ENCODE assay signal across 12 mouse cellular contexts in genomic region chr17:85485946-85486533, GRCm38 (mm10).
A peak's percentile ranks its signal among the peaks of the same experiment; 100 is the strongest.
DNase-seq lines count a peak whose midpoint lies in the region; ATAC-seq and TF ChIP-seq lines count a peak whose summit lies in the region.
"Had no signal": no experiment of that assay in that cellular context is flagged by ENCODE, and none has a peak within 500 bp of the region (broad histone marks: within the 10 kb centered on the region; RNA-seq: fewer than 3 reads in every experiment).

No protein-coding gene starts in this region.

- intact Hi-C loops in heart, adult 2 months (cut with DNase I) = no loop called here

- no peak for ATAC-seq in heart, embryonic 12.5 days (ENCODE audit: insufficient number of reproducible peaks, low FRiP score)
- no peak for ATAC-seq in cerebellum, adult (ENCODE audit: insufficient number of reproducible peaks, low FRiP score, low TSS enrichment)
- ATAC-seq: activated CD4-positive, CD25-positive, alpha-beta regulatory T cell, adult 4 months; CD4-positive, CD25-positive, alpha-beta regulatory T cell, adult 4 months had no signal

- no peaks in the 10 kb centered on the region for H3K9me3 ChIP-seq in heart, embryonic 12.5 days (replicated peaks)
- no peaks in the 10 kb centered on the region for H3K9me3 ChIP-seq in E14TG2a.4 (ENCODE audit: low read length)
- no peaks in the 10 kb centered on the region for H3K9me3 ChIP-seq in forebrain, embryonic 10.5 days
- no peaks in the 10 kb centered on the region for H3K9me3 ChIP-seq in midbrain, embryonic 10.5 days (replicated peaks)

- no peak overlapping the region for H3K27ac ChIP-seq in heart, embryonic 12.5 days (ENCODE audit: poor library complexity, severe bottlenecking)
- H3K27ac ChIP-seq in heart, adult 2 months = no peak overlapping the region
- peak overlapping the region; percentile 80 for H3K27ac ChIP-seq in forebrain, embryonic 10.5 days
- peak overlapping the region; percentile 63 for H3K27ac ChIP-seq in midbrain, embryonic 10.5 days (replicated peaks)

- WGBS in heart, embryonic 12.5 days = 1% methylated on average over 14 of the region's 14 CpGs
- WGBS in heart, adult 2 months = 6% methylated on average over 14 of the region's 14 CpGs
- under 1% methylated on average over 14 of the region's 14 CpGs for WGBS in forebrain, embryonic 10.5 days
- 1% methylated on average over 14 of the region's 14 CpGs for WGBS in midbrain, embryonic 10.5 days

- no peak for DNase-seq in heart, adult 2 months
- peak; percentile 65 for DNase-seq in forebrain, embryonic 10.5 days (ENCODE audit: extremely low spot score, low spot score)
- peak; percentile 60 for DNase-seq in midbrain, embryonic 10.5 days (ENCODE audit: low spot score)
- no peak for DNase-seq in gastrocnemius, postnatal 25 days
- DNase-seq in gastrocnemius, postnatal 4 days (ENCODE audit: low spot score in 2 of 2) = no peak
- DNase-seq: lung, postnatal 36 days; thymus, adult 2 months had no signal

- no peak overlapping the region for H3K9ac ChIP-seq in heart, embryonic 12.5 days
- H3K9ac ChIP-seq in heart, adult 2 months (ENCODE audit: low read depth, low read length) = no peak overlapping the region

- peaks cover 15% of the 10 kb centered on the region for H3K4me1 ChIP-seq in heart, embryonic 12.5 days (replicated peaks)
- H3K4me1 ChIP-seq in heart, adult 2 months (ENCODE audit: control insufficient read depth, insufficient read depth, low read length) = no peaks in the 10 kb centered on the region
- peaks cover 53% of the 10 kb centered on the region for H3K4me1 ChIP-seq in E14TG2a.4 (replicated peaks; ENCODE audit: low read depth, low read length)
- peaks cover 64% of the 10 kb centered on the region for H3K4me1 ChIP-seq in forebrain, embryonic 10.5 days
- H3K4me1 ChIP-seq in midbrain, embryonic 10.5 days = peaks cover 55% of the 10 kb centered on the region

- no peak for TF ChIP-seq EP300 in heart, adult 2 months (IDR thresholded peaks at IDR 0.05; ENCODE audit: insufficient read depth, low read depth, low read length)

- no peak for TF ChIP-seq CTCF in heart, adult 2 months (IDR thresholded peaks at IDR 0.05)
- TF ChIP-seq CTCF in E14TG2a.4 (conservative IDR thresholded peaks at IDR 0.05; ENCODE audit: low read length) = no peak

- H3K4me3 ChIP-seq in heart, embryonic 12.5 days = peak overlapping the region; percentile 39
- no peak overlapping the region for H3K4me3 ChIP-seq in heart, adult 2 months
- H3K4me3 ChIP-seq in E14TG2a.4 (replicated peaks; ENCODE audit: low read length) = peak overlapping the region; percentile 60
- H3K4me3 ChIP-seq in forebrain, embryonic 10.5 days = peak overlapping the region; percentile 47
- H3K4me3 ChIP-seq in midbrain, embryonic 10.5 days = peak overlapping the region; percentile 52

- H3K79me2 ChIP-seq in heart, adult 2 months (replicated peaks; ENCODE audit: control insufficient read depth, insufficient read depth, low read length) = no peaks in the 10 kb centered on the region

- H3K27me3 ChIP-seq in heart, embryonic 12.5 days (replicated peaks) = peaks cover 87% of the 10 kb centered on the region
- H3K27me3 ChIP-seq in heart, adult 2 months (ENCODE audit: control insufficient read depth, insufficient read depth, low read length) = peaks cover 19% of the 10 kb centered on the region
- H3K27me3 ChIP-seq in E14TG2a.4 (ENCODE audit: insufficient read depth, low read length) = peaks cover 75% of the 10 kb centered on the region
- H3K27me3 ChIP-seq in forebrain, embryonic 10.5 days (ENCODE audit: poor library complexity, severe bottlenecking) = peaks cover 100% of the 10 kb centered on the region
- peaks cover 100% of the 10 kb centered on the region for H3K27me3 ChIP-seq in midbrain, embryonic 10.5 days (ENCODE audit: low read depth, poor library complexity, severe bottlenecking)

- TF ChIP-seq POLR2A in heart, adult 2 months (IDR thresholded peaks at IDR 0.05; ENCODE audit: insufficient read depth, low read depth, low read length) = no peak

- peak overlapping the region; percentile 70 for H3K4me2 ChIP-seq in heart, embryonic 12.5 days

- H3K36me3 ChIP-seq in heart, embryonic 12.5 days = no peaks in the 10 kb centered on the region
- no peaks in the 10 kb centered on the region for H3K36me3 ChIP-seq in heart, adult 2 months (ENCODE audit: control insufficient read depth, insufficient read depth, low read length)
- H3K36me3 ChIP-seq in E14TG2a.4 (ENCODE audit: insufficient read depth, low read length) = no peaks in the 10 kb centered on the region
- H3K36me3 ChIP-seq in forebrain, embryonic 10.5 days (replicated peaks) = no peaks in the 10 kb centered on the region
- H3K36me3 ChIP-seq in midbrain, embryonic 10.5 days = no peaks in the 10 kb centered on the region

Comparison
In these comparisons a context has a peak if more than half of its experiments do, and no peak if none do; other contexts are left out.
1. H3K27ac ChIP-seq: peak in forebrain, embryonic 10.5 days (single experiment) and midbrain, embryonic 10.5 days (single experiment); none in heart, embryonic 12.5 days (single experiment) and heart, adult 2 months (single experiment).
2. DNase-seq: peak in forebrain, embryonic 10.5 days (single experiment) and midbrain, embryonic 10.5 days (single experiment); none in heart, adult 2 months (0 of 2), gastrocnemius, postnatal 25 days (single experiment) and gastrocnemius, postnatal 4 days (0 of 2).